ENCODE assay signal across 1 mouse cellular context in genomic region chr9:73012629-73013028, GRCm38 (mm10).
TF ChIP-seq lines count a peak whose summit lies in the region.

No protein-coding gene starts in this region.

TF ChIP-seq in MEL, 35 proteins besides CTCF, POLR2A, EP300 and RAD21:
- TF ChIP-seq NRF1 (IDR thresholded peaks at IDR 0.05; ENCODE audit: insufficient read depth, low read depth, low read length, poor library complexity, severe bottlenecking), result no peak
- peak; percentile 35 for TF ChIP-seq SMC3 (IDR thresholded peaks at IDR 0.05; ENCODE audit: low read depth, low read length)
